Mouse (Mus musculus) bone marrow, adult 2 months (tissue): ENCODE data around the gene Mon2.

ENCODE experiments used
- CTCF ChIP-seq: fragments of 200-500 bp; IDR thresholded peaks from 2 replicates; pipeline ENCODE4 v1.5.1; 2011; ENCODE audit warnings: low read length, control low read depth; ENCODE audit not compliant: control insufficient read depth, insufficient read depth
- POLR2A ChIP-seq: fragments of 200-500 bp; IDR thresholded peaks from 2 replicates; pipeline ENCODE4 v1.6.1; 2011; ENCODE audit warnings: low read depth, mild to moderate bottlenecking, control low read depth, low read length, borderline replicate concordance; ENCODE audit not compliant: control insufficient read depth

- TF ChIP-seq CTCF, result no peak
- no peak for TF ChIP-seq POLR2A
Measured at GRCm38 (mm10) chr10:122953576-122953975, 122.7 kb downstream of the Mon2 start.
